Mouse (Mus musculus) liver, embryonic 14.5 days (tissue): ENCODE measurements around the gene Zfp329.

Experiments used
- CTCF ChIP-seq: IDR thresholded peaks from 2 replicates; pipeline ENCODE4 v1.5.1; 2016; ENCODE audit warnings: antibody characterized with exemption, low read depth, control low read depth
- EP300 ChIP-seq: IDR thresholded peaks from 2 replicates; pipeline ENCODE4 v1.6.1; 2016; ENCODE audit warnings: antibody characterized with exemption, low read depth

- TF ChIP-seq CTCF (no peak), EP300 (no peak)
These were observed 20.7 kb downstream of the Zfp329 start for GRCm38 (mm10) chr7:12797971-12798370.
